Mouse (Mus musculus) MEL (cell line): ENCODE measurements around the gene Synpo2. TPM values are rescaled to one million over a fixed set of nuclear protein-coding genes. Genes with fewer than 3 reads are reported as not detected.
A peak's percentile ranks its signal among the peaks of the same experiment; 100 is the strongest.

ENCODE experiments used
- DNase-seq: peaks from one replicate; pipeline ENCODE4 v3.0.0; 2011; ENCODE audit warnings: low read depth, low spot score
- H3K27ac ChIP-seq: 2 replicates; pipeline ENCODE4 v1.5.1; 2012; ENCODE audit warnings: low read depth, mild to moderate bottlenecking, control low read depth, low read length, moderate library complexity; ENCODE audit not compliant: control insufficient read depth
- H3K27me3 ChIP-seq, 2 experiments: fragments of 150-350 bp in 1 of 2; sonication (generic) in 1 of 2; 2 replicates each; pipeline ENCODE4 v1.6.1; 2012; ENCODE audit warnings: low read length in 2 of 2, mild to moderate bottlenecking in 2 of 2, improper control_type of control experiment in 1 of 2, moderate library complexity in 1 of 2; ENCODE audit not compliant: insufficient read depth in 2 of 2, control insufficient read depth in 1 of 2
- H3K36me3 ChIP-seq, 2 experiments: 2 replicates each; pipeline ENCODE4 v1.6.1; 2012 to 2014; ENCODE audit warnings: low read length in 2 of 2, improper control_type of control experiment in 1 of 2, inconsistent platforms in 1 of 2, mild to moderate bottlenecking in 1 of 2; ENCODE audit not compliant: insufficient read depth in 2 of 2, control insufficient read depth in 1 of 2
- H3K4me1 ChIP-seq, 2 experiments: fragments of 150-350 bp in 1 of 2; sonication (generic) in 1 of 2; 2 replicates each; pipeline ENCODE4 v1.6.1; 2012; ENCODE audit warnings: low read length in 2 of 2, improper control_type of control experiment in 1 of 2, mild to moderate bottlenecking in 1 of 2; ENCODE audit not compliant: insufficient read depth in 2 of 2, control insufficient read depth in 1 of 2
- H3K4me3 ChIP-seq, 2 experiments: fragments of 150-350 bp in 1 of 2; sonication (generic) in 1 of 2; 2 replicates each; pipeline ENCODE4 v1.5.1; 2012; ENCODE audit warnings: low read depth in 2 of 2, low read length in 2 of 2, mild to moderate bottlenecking in 2 of 2, moderate library complexity in 2 of 2, control low read depth in 1 of 2, improper control_type of control experiment in 1 of 2; ENCODE audit not compliant: control insufficient read depth in 1 of 2, insufficient read depth in 1 of 2
- H3K79me2 ChIP-seq: 2 replicates; pipeline ENCODE4 v1.6.1; 2012; ENCODE audit warnings: mild to moderate bottlenecking, low read length, moderate library complexity; ENCODE audit not compliant: control insufficient read depth, poor library complexity, insufficient read depth
- H3K9ac ChIP-seq: 2 replicates; pipeline ENCODE4 v1.6.1; 2012; ENCODE audit warnings: low read depth, mild to moderate bottlenecking, control low read depth, low read length, moderate library complexity; ENCODE audit not compliant: control insufficient read depth, poor library complexity, severe bottlenecking
- H3K9me3 ChIP-seq: fragments of 150-350 bp; sonication (generic); replicated peaks from 2 replicates; pipeline ENCODE4 v1.6.1; 2012; ENCODE audit warnings: mild to moderate bottlenecking, low read length, improper control_type of control experiment, moderate library complexity; ENCODE audit not compliant: insufficient read depth
- CHD1 ChIP-seq: IDR thresholded peaks from 2 replicates; pipeline ENCODE4 v1.6.1; 2012; ENCODE audit warnings: low read depth, mild to moderate bottlenecking, inconsistent platforms, low read length, improper control_type of control experiment
- CTCF ChIP-seq, 3 experiments: IDR thresholded peaks in 2 of 3; conservative IDR thresholded peaks in 1 of 3; 2 replicates each; pipeline ENCODE4 v1.5.1; 2011 to 2012; ENCODE audit warnings: low read length in 3 of 3, low read depth in 2 of 3, mild to moderate bottlenecking in 2 of 3, improper control_type of control experiment in 1 of 3, inconsistent platforms in 1 of 3, mixed read lengths in 1 of 3, moderate library complexity in 1 of 3; ENCODE audit not compliant: control insufficient read depth in 1 of 3, insufficient read depth in 1 of 3, poor library complexity in 1 of 3, severe bottlenecking in 1 of 3
- EP300 ChIP-seq, 2 experiments: IDR thresholded peaks; 2 replicates each; pipeline ENCODE4 v1.6.1; 2011; ENCODE audit warnings: improper control_type of control experiment in 2 of 2, low read length in 2 of 2, low read depth in 1 of 2, mild to moderate bottlenecking in 1 of 2
- ETS1 ChIP-seq: IDR thresholded peaks from 2 replicates; pipeline ENCODE4 v1.6.1; 2012; ENCODE audit warnings: low read depth, mild to moderate bottlenecking, inconsistent platforms, low read length, improper control_type of control experiment, moderate library complexity
- HCFC1 ChIP-seq: IDR thresholded peaks from 2 replicates; pipeline ENCODE4 v1.6.1; 2012; ENCODE audit warnings: low read depth, mild to moderate bottlenecking, inconsistent platforms, low read length, improper control_type of control experiment, moderate library complexity
- JUND ChIP-seq: IDR thresholded peaks from 2 replicates; pipeline ENCODE4 v1.6.1; 2011; ENCODE audit warnings: low read depth, mild to moderate bottlenecking, improper control_type of control experiment, low read length
- MAFK ChIP-seq: IDR thresholded peaks from 2 replicates; pipeline ENCODE4 v1.6.1; 2011; ENCODE audit warnings: low read depth, mild to moderate bottlenecking, low read length, improper control_type of control experiment, borderline replicate concordance
- MAX ChIP-seq: IDR thresholded peaks from 2 replicates; pipeline ENCODE4 v1.6.1; 2011; ENCODE audit warnings: low read length, improper control_type of control experiment
- MEF2A ChIP-seq: IDR thresholded peaks from 2 replicates; pipeline ENCODE4 v1.6.1; 2014; ENCODE audit warnings: low read depth, mild to moderate bottlenecking, inconsistent platforms, low read length, improper control_type of control experiment; ENCODE audit not compliant: poor library complexity, insufficient replicate concordance, severe bottlenecking; ENCODE audit errors: extremely low read depth
- MXI1 ChIP-seq: IDR thresholded peaks from 2 replicates; pipeline ENCODE4 v1.6.1; 2011; ENCODE audit warnings: mild to moderate bottlenecking, low read depth, low read length, improper control_type of control experiment
- POLR2A ChIP-seq, 2 experiments: IDR thresholded peaks; 2 replicates each; pipeline ENCODE4 v1.6.1; 2011 to 2012; ENCODE audit warnings: low read length in 2 of 2, mild to moderate bottlenecking in 2 of 2, control low read depth in 1 of 2, improper control_type of control experiment in 1 of 2, low read depth in 1 of 2, moderate library complexity in 1 of 2; ENCODE audit not compliant: control insufficient read depth in 1 of 2, insufficient read depth in 1 of 2, poor library complexity in 1 of 2
- POLR2AphosphoS5 ChIP-seq: IDR thresholded peaks from 2 replicates; pipeline ENCODE4 v1.6.1; 2012; ENCODE audit warnings: low read depth, borderline replicate concordance, mild to moderate bottlenecking, inconsistent platforms, low read length, moderate library complexity, mixed read lengths
- RCOR1 ChIP-seq: IDR thresholded peaks from 2 replicates; pipeline ENCODE4 v1.6.1; 2012; ENCODE audit warnings: low read depth, mild to moderate bottlenecking, inconsistent platforms, low read length, improper control_type of control experiment
- SIN3A ChIP-seq: IDR thresholded peaks from 2 replicates; pipeline ENCODE4 v1.6.1; 2012; ENCODE audit warnings: low read length, improper control_type of control experiment, inconsistent platforms
- SMC3 ChIP-seq: IDR thresholded peaks from 2 replicates; pipeline ENCODE4 v1.6.1; 2011; ENCODE audit warnings: low read depth, low read length, improper control_type of control experiment
- TAL1 ChIP-seq: IDR thresholded peaks from 2 replicates; pipeline ENCODE4 v1.6.1; 2012; ENCODE audit warnings: mild to moderate bottlenecking, inconsistent platforms, low read length, moderate library complexity, mixed read lengths
- TCF12 ChIP-seq: IDR thresholded peaks from 2 replicates; pipeline ENCODE4 v1.6.1; 2014; ENCODE audit warnings: low read depth, mild to moderate bottlenecking, inconsistent platforms, low read length, improper control_type of control experiment, moderate library complexity
- UBTF ChIP-seq: IDR thresholded peaks from 2 replicates; pipeline ENCODE4 v1.6.1; 2012; ENCODE audit warnings: low read depth, mild to moderate bottlenecking, inconsistent platforms, low read length, improper control_type of control experiment, moderate library complexity, borderline replicate concordance; ENCODE audit not compliant: insufficient read depth
- USF2 ChIP-seq, 2 experiments: IDR thresholded peaks; 2 replicates each; pipeline ENCODE4 v1.6.1; 2011 to 2012; ENCODE audit warnings: improper control_type of control experiment in 2 of 2, low read length in 2 of 2, borderline replicate concordance in 1 of 2, inconsistent platforms in 1 of 2, low read depth in 1 of 2, mild to moderate bottlenecking in 1 of 2; ENCODE audit not compliant: insufficient read depth in 1 of 2
- polyA plus RNA-seq, 2 experiments: library from polyadenylated mRNA; stranded (reverse) in 1 of 2; unstranded in 1 of 2; fragments of >175 nt in 1 of 2; fragments of >200 nt in 1 of 2; gene quantifications; 2 replicates each; pipeline versions ENCODE4 v1.2.1 to v1.2.4; 2012; ENCODE audit warnings: low replicate concordance in 2 of 2, low read depth in 1 of 2; ENCODE audit not compliant: insufficient read length in 2 of 2, insufficient read depth in 1 of 2, missing spikeins in 1 of 2
- total RNA-seq: library from RNA; depleted of rRNA; stranded (reverse); fragments of 300-350 nt; gene quantifications from 2 replicates; pipeline ENCODE4 v1.2.3, GENCODE M21; 2012

Gene Synpo2
- total and polyA plus RNA-seq, 3 experiments, result 0.04 TPM; not detected in 2

GRCm38 (mm10) chr3:123103151-123103860 is 132.6 kb downstream of the Synpo2 start (continued):
- peak; percentile 89 for TF ChIP-seq SMC3
- no peak for TF ChIP-seq TAL1

GRCm38 (mm10) chr3:123101761-123102160 is 134.2 kb downstream of the Synpo2 start:
- Histone ChIP-seq H3K4me1 (no peaks in the 10 kb centered on the region), H3K27ac (no peak overlapping the region), H3K27me3 (no peaks in the 10 kb centered on the region; a peak in 1 of 4 replicates), H3K9ac (no peak overlapping the region), H3K79me2 (no peaks in the 10 kb centered on the region), H3K9me3 (no peaks in the 10 kb centered on the region), H3K4me3 (no peak overlapping the region), H3K36me3 (no peaks in the 10 kb centered on the region)
- DNase-seq, result no peak
- TF ChIP-seq HCFC1, result no peak
- TF ChIP-seq MEF2A, result no peak
- no peak for TF ChIP-seq CHD1
- TF ChIP-seq MXI1, result no peak
- TF ChIP-seq JUND, result no peak
- TF ChIP-seq USF2 (IDR thresholded peaks at IDR 0.05; ENCODE audit: borderline replicate concordance in 1 of 2, insufficient read depth in 1 of 2, low read depth in 1 of 2, low read length in 2 of 2), result no peak
- no peak for TF ChIP-seq TCF12
- no peak for TF ChIP-seq MAX
- TF ChIP-seq RCOR1, result no peak
- TF ChIP-seq POLR2AphosphoS5, result no peak
- TF ChIP-seq UBTF, result no peak
- TF ChIP-seq MAFK, result no peak
- no peak for TF ChIP-seq EP300 (IDR thresholded peaks at IDR 0.05; ENCODE audit: low read depth in 1 of 2, low read length in 2 of 2)
- no peak for TF ChIP-seq POLR2A (IDR thresholded peaks at IDR 0.05; ENCODE audit: control insufficient read depth in 1 of 2, insufficient read depth in 1 of 2, low read depth in 1 of 2, low read length in 2 of 2, poor library complexity in 1 of 2)
- TF ChIP-seq CTCF (IDR thresholded peaks at IDR 0.05 in 2 of 3, conservative IDR thresholded peaks at IDR 0.05 in 1 of 3; ENCODE audit: control insufficient read depth in 1 of 3, insufficient read depth in 1 of 3, low read depth in 2 of 3, low read length in 3 of 3, poor library complexity in 1 of 3, severe bottlenecking in 1 of 3), result no peak
- TF ChIP-seq ETS1, result no peak
- TF ChIP-seq TAL1, result no peak
- no peak for TF ChIP-seq SIN3A
